Comparison of ENCODE assay signal across 8 mouse cellular contexts in genomic region chr14:21985981-21986732, GRCm38 (mm10). TPM values are rescaled to one million over a fixed set of nuclear protein-coding genes. Genes with fewer than 3 reads are reported as not detected.
A peak's percentile ranks its signal among the peaks of the same experiment; 100 is the strongest.
DNase-seq lines count a peak whose midpoint lies in the region; ATAC-seq and TF ChIP-seq lines count a peak whose summit lies in the region.

No protein-coding gene starts in this region.

- peaks cover 72% of the 10 kb centered on the region for H3K4me1 ChIP-seq in forebrain, embryonic 13.5 days
- peaks cover 26% of the 10 kb centered on the region for H3K4me1 ChIP-seq in liver, postnatal 0 days (ENCODE audit: insufficient read depth)
- H3K4me1 ChIP-seq in neural tube, embryonic 13.5 days (replicated peaks) = peaks cover 63% of the 10 kb centered on the region
- peaks cover 14% of the 10 kb centered on the region for H3K4me1 ChIP-seq in thymus, adult 2 months (replicated peaks; ENCODE audit: control insufficient read depth, insufficient read depth, low read length)

- intact Hi-C loops in heart, postnatal 14 days (cut with DNase I) = loop anchor here (2.0 to 10.0 kb wide), 6 partner anchors 181 to 1419 kb away; no protein-coding TSS in a partner anchor

- WGBS in forebrain, embryonic 13.5 days = under 1% methylated on average over 43 of the region's 62 CpGs
- under 1% methylated on average over 62 of the region's 62 CpGs for WGBS in liver, postnatal 0 days (ENCODE audit: insufficient replicate concordance)
- 3% methylated on average over 62 of the region's 62 CpGs for WGBS in neural tube, embryonic 13.5 days
- WGBS in thymus, adult 2 months = 2% methylated on average over 62 of the region's 62 CpGs

- peak overlapping the region; percentile 93 for H3K27ac ChIP-seq in forebrain, embryonic 13.5 days
- H3K27ac ChIP-seq in liver, postnatal 0 days (ENCODE audit: low read depth) = no peak overlapping the region
- peak overlapping the region; percentile 99 for H3K27ac ChIP-seq in neural tube, embryonic 13.5 days (replicated peaks)
- no peak overlapping the region for H3K27ac ChIP-seq in thymus, adult 2 months (ENCODE audit: control insufficient read depth, insufficient read depth, low read length)

- H3K4me3 ChIP-seq in forebrain, embryonic 13.5 days = peak overlapping the region; percentile 65
- peak overlapping the region; percentile 55 for H3K4me3 ChIP-seq in liver, postnatal 0 days (ENCODE audit: low read depth, low read length)
- peak overlapping the region; percentile 91 for H3K4me3 ChIP-seq in neural tube, embryonic 13.5 days
- peak overlapping the region; percentile 33 for H3K4me3 ChIP-seq in thymus, adult 2 months (ENCODE audit: control insufficient read depth, insufficient read depth, low read length)

- H3K36me3 ChIP-seq in forebrain, embryonic 13.5 days (ENCODE audit: poor library complexity, severe bottlenecking) = no peaks in the 10 kb centered on the region
- H3K36me3 ChIP-seq in liver, postnatal 0 days (replicated peaks; ENCODE audit: insufficient read depth, low read length) = no peaks in the 10 kb centered on the region
- H3K36me3 ChIP-seq in neural tube, embryonic 13.5 days = peaks cover 13% of the 10 kb centered on the region
- H3K36me3 ChIP-seq in thymus, adult 2 months (ENCODE audit: control insufficient read depth, insufficient read depth, low read length) = no peaks in the 10 kb centered on the region

- peaks cover 78% of the 10 kb centered on the region for H3K27me3 ChIP-seq in forebrain, embryonic 13.5 days
- peaks cover 93% of the 10 kb centered on the region for H3K27me3 ChIP-seq in liver, postnatal 0 days (ENCODE audit: insufficient read depth, low read length)
- no peaks in the 10 kb centered on the region for H3K27me3 ChIP-seq in neural tube, embryonic 13.5 days
- peaks cover 42% of the 10 kb centered on the region for H3K27me3 ChIP-seq in thymus, adult 2 months (ENCODE audit: control insufficient read depth, insufficient read depth, low read length)

- TF ChIP-seq EP300 in liver, postnatal 0 days (IDR thresholded peaks at IDR 0.05; ENCODE audit: low read depth) = no peak

- H3K9ac ChIP-seq in forebrain, embryonic 13.5 days = peak overlapping the region; percentile 86
- H3K9ac ChIP-seq in liver, postnatal 0 days (replicated peaks) = peak overlapping the region; percentile 33; the same call in 1 of the 2 replicates
- H3K9ac ChIP-seq in neural tube, embryonic 13.5 days = peak overlapping the region; percentile 97

- H3K4me2 ChIP-seq in forebrain, embryonic 13.5 days = peak overlapping the region; percentile 92
- H3K4me2 ChIP-seq in liver, postnatal 0 days (ENCODE audit: low read depth, low read length) = peak overlapping the region; percentile 64
- peak overlapping the region; percentile 91 for H3K4me2 ChIP-seq in neural tube, embryonic 13.5 days

- no peak for TF ChIP-seq POLR2A in thymus, adult 2 months (IDR thresholded peaks at IDR 0.05; ENCODE audit: control insufficient read depth, extremely low read depth, insufficient read depth, low read length, poor library complexity)

- peak; percentile 34; the same call in 1 of the 2 replicates for ATAC-seq in forebrain, embryonic 13.5 days
- peak; percentile 49; the same call in 1 of the 2 replicates for ATAC-seq in liver, postnatal 0 days
- ATAC-seq in neural tube, embryonic 13.5 days (ENCODE audit: low read depth) = no peak

- DNase-seq in 416B (ENCODE audit: low read depth) = peak; percentile 84
- DNase-seq in brain, adult 2 months (ENCODE audit: low read depth, low spot score) = peak; percentile 90
- DNase-seq in heart, postnatal 14 days = peak; percentile 87 to 88
- DNase-seq in layer of hippocampus, adult 18-20 months (ENCODE audit: low spot score in 2 of 2) = peak; percentile 73 to 88
- peak; percentile 84 for DNase-seq in liver, postnatal 0 days
- peak; percentile 80 for DNase-seq in thymus, adult 2 months

- H3K9me3 ChIP-seq in forebrain, embryonic 13.5 days (replicated peaks) = no peaks in the 10 kb centered on the region
- H3K9me3 ChIP-seq in liver, postnatal 0 days (ENCODE audit: low read length) = no peaks in the 10 kb centered on the region
- H3K9me3 ChIP-seq in neural tube, embryonic 13.5 days = no peaks in the 10 kb centered on the region

- peak; percentile 63 for TF ChIP-seq CTCF in liver, postnatal 0 days (IDR thresholded peaks at IDR 0.05; ENCODE audit: low read depth)
- no peak for TF ChIP-seq CTCF in thymus, adult 2 months (IDR thresholded peaks at IDR 0.05; ENCODE audit: borderline replicate concordance, control insufficient read depth, extremely low read depth, insufficient read depth, low read length, poor library complexity)

RNA-seq across cellular contexts. Expression of gene Zfp503, which starts 3.2 kb away (rescaled TPM):
- polyA plus RNA-seq in forebrain, embryonic 13.5 days (2015; fragmentation: Nextera tagmentation; extraction: Ambion mirVana) = 6.1 and 7.7 TPM in 2 replicates
- 1 to 10 TPM; 1.8 to 2.6 TPM for total RNA-seq in heart, postnatal 14 days (2021)
- 1 to 10 TPM; 3.6 to 4.1 TPM for total RNA-seq in layer of hippocampus, adult 18-20 months (2021)
- 0.99 and 1.1 TPM in 2 replicates for polyA plus RNA-seq in liver, postnatal 0 days (2015; fragmentation: Nextera tagmentation; extraction: Ambion mirVana)
- 16.9 and 20.4 TPM in 2 replicates for polyA plus RNA-seq in neural tube, embryonic 13.5 days (2015; fragmentation: Nextera tagmentation; extraction: Ambion mirVana)
- 8.1 and 8.4 TPM in 2 replicates for polyA plus RNA-seq in thymus, adult 2 months (2012; rRNA removed)

RNA-seq across cellular contexts. Expression of gene Lrmda, which starts 33.4 kb away (rescaled TPM):
- polyA plus RNA-seq in forebrain, embryonic 13.5 days (2015; fragmentation: Nextera tagmentation; extraction: Ambion mirVana) = not detected in 2 replicates
- 1 to 10 TPM in 1 of 2 experiments, under 1 TPM in 1; 0.76 to 1.0 TPM for total RNA-seq in heart, postnatal 14 days (2021)
- total RNA-seq in layer of hippocampus, adult 18-20 months (2021) = 1 to 10 TPM; 1.1 to 1.3 TPM
- 0.15 and 0.28 TPM in 2 replicates for polyA plus RNA-seq in liver, postnatal 0 days (2015; fragmentation: Nextera tagmentation; extraction: Ambion mirVana)
- 0.54 TPM in 1 of 2 replicates, not detected in the other for polyA plus RNA-seq in neural tube, embryonic 13.5 days (2015; fragmentation: Nextera tagmentation; extraction: Ambion mirVana)
- polyA plus RNA-seq in thymus, adult 2 months (2012; rRNA removed) = 0.51 and 0.68 TPM in 2 replicates

Comparison
In these comparisons a context has a peak if more than half of its experiments do, and no peak if none do; other contexts are left out.
1. H3K27ac ChIP-seq: peak in forebrain, embryonic 13.5 days (single experiment) and neural tube, embryonic 13.5 days (single experiment); none in liver, postnatal 0 days (single experiment) and thymus, adult 2 months (single experiment).
2. H3K4me3 ChIP-seq: peak in every context shown above with its lines; median percentile 91 in neural tube, embryonic 13.5 days; 65 in forebrain, embryonic 13.5 days; 55 in liver, postnatal 0 days; 33 in thymus, adult 2 months.
3. H3K9ac ChIP-seq: peak in every context shown above with its lines; median percentile 97 in neural tube, embryonic 13.5 days; 86 in forebrain, embryonic 13.5 days; 33 in liver, postnatal 0 days.
4. Peak in every context shown above with its lines, with median percentiles within 50 percentile points of each other: DNase-seq and H3K4me2 ChIP-seq.